Mouse (Mus musculus) erythroblast, embryonic 14.5 days (primary cell): Measurements from ENCODE around the gene Nfib.

Experiments used
- GATA1 ChIP-seq: IDR thresholded peaks from 2 replicates; pipeline ENCODE4 v1.6.1; 2012; ENCODE audit warnings: low read length, inconsistent platforms, mixed read lengths
- TAL1 ChIP-seq: IDR thresholded peaks from 3 replicates; pipeline ENCODE4 v1.6.1; 2012; ENCODE audit warnings: low read length, inconsistent platforms, mixed read lengths

- TF ChIP-seq GATA1: no peak
- no peak for TF ChIP-seq TAL1
These were observed 201.6 kb downstream of the Nfib start for GRCm38 (mm10) chr4:82504015-82504283.
